Mouse (Mus musculus) intestine, postnatal 0 days (tissue): Measurements from ENCODE around the gene Spesp1. TPM values are rescaled to one million over a fixed set of nuclear protein-coding genes. Genes with fewer than 3 reads are reported as not detected.

Experiments used
- ATAC-seq: fragments of 200-750 bp; cut with Nextera tagmentation; 2 replicates; pipeline ENCODE4 v1.8.0; 2017; ENCODE audit warnings: mild to moderate bottlenecking, moderate TSS enrichment, moderate library complexity
- H3K27ac ChIP-seq: fragments of 300-500 bp; sonication (generic); 2 replicates; pipeline ENCODE4 v1.5.1; 2014; ENCODE audit warnings: mild to moderate bottlenecking, low read depth, low read length, moderate library complexity
- H3K27me3 ChIP-seq: fragments of 300-500 bp; sonication (generic); replicated peaks from 2 replicates; pipeline ENCODE4 v1.6.1; 2014; ENCODE audit warnings: low read length, mixed read lengths; ENCODE audit not compliant: control insufficient read depth, insufficient read depth
- H3K36me3 ChIP-seq: fragments of 300-500 bp; sonication (generic); 2 replicates; pipeline ENCODE4 v1.6.1; 2014; ENCODE audit warnings: mild to moderate bottlenecking, moderate library complexity; ENCODE audit not compliant: control insufficient read depth, insufficient read depth
- H3K4me1 ChIP-seq: fragments of 300-500 bp; sonication (generic); replicated peaks from 2 replicates; pipeline ENCODE4 v1.6.1; 2014; ENCODE audit warnings: antibody characterized with exemption, low read length, mixed read lengths; ENCODE audit not compliant: control insufficient read depth, insufficient read depth
- H3K4me2 ChIP-seq: fragments of 300-500 bp; sonication (generic); replicated peaks from 2 replicates; pipeline ENCODE4 v1.6.1; 2014; ENCODE audit warnings: low read depth, mild to moderate bottlenecking, moderate library complexity
- H3K4me3 ChIP-seq: fragments of 300-500 bp; sonication (generic); 2 replicates; pipeline ENCODE4 v1.5.1; 2014; ENCODE audit warnings: low read depth, low read length
- H3K9ac ChIP-seq: fragments of 300-500 bp; sonication (generic); 2 replicates; pipeline ENCODE4 v1.6.1; 2014; ENCODE audit warnings: mild to moderate bottlenecking, low read depth, low read length
- H3K9me3 ChIP-seq: fragments of 300-500 bp; sonication (generic); 2 replicates; pipeline ENCODE4 v1.6.1; 2016; ENCODE audit warnings: mixed run types; ENCODE audit not compliant: control insufficient read depth
- CTCF ChIP-seq: sonication (generic); IDR thresholded peaks from 2 replicates; pipeline ENCODE4 v1.5.1; 2016; ENCODE audit warnings: low read depth, mild to moderate bottlenecking, control low read depth, antibody characterized with exemption, moderate library complexity
- WGBS: fragments of 180-500 bp; shearing (Covaris S2); extraction: QIAGEN DNeasy Blood & Tissue Kit; methylation state at CpG from one replicate; pipeline ENCODE4 v1.1.7; 2014; 5-methylcytosine and 5-hydroxymethylcytosine counted together
- polyA plus RNA-seq: library from polyadenylated mRNA; unstranded; fragments of >200 nt; fragmentation: Nextera tagmentation; extraction: Ambion mirVana; gene quantifications from 2 replicates; pipeline ENCODE4 v1.2.1, GENCODE M21; 2015

Gene Spesp1
- polyA plus RNA-seq, 1 experiment from 2014 or later = not detected

GRCm38 (mm10) chr9:62269161-62269560 is 12.8 kb downstream of the Spesp1 start:
- Histone ChIP-seq H3K9me3 (no peaks in the 10 kb centered on the region), H3K9ac (no peak overlapping the region), H3K27ac (no peak overlapping the region), H3K27me3 (no peaks in the 10 kb centered on the region), H3K36me3 (no peaks in the 10 kb centered on the region), H3K4me3 (no peak overlapping the region), H3K4me1 (no peaks in the 10 kb centered on the region), H3K4me2 (no peak overlapping the region)
- no peak for ATAC-seq
- no peak for TF ChIP-seq CTCF
- 87% methylated on average over 1 of the region's 1 CpGs for WGBS

GRCm38 (mm10) chr9:62265278-62265677 is 16.7 kb downstream of the Spesp1 start:
- TF ChIP-seq CTCF = no peak
- WGBS = 69% methylated on average over 10 of the region's 10 CpGs

GRCm38 (mm10) chr9:62263652-62264051 is 18.4 kb downstream of the Spesp1 start:
- 60% methylated on average over 5 of the region's 5 CpGs for WGBS
- no peak for TF ChIP-seq CTCF
- no peak for ATAC-seq
- Histone ChIP-seq H3K27ac (no peak overlapping the region), H3K4me2 (no peak overlapping the region), H3K9ac (no peak overlapping the region), H3K27me3 (no peaks in the 10 kb centered on the region), H3K9me3 (no peaks in the 10 kb centered on the region), H3K4me1 (no peaks in the 10 kb centered on the region), H3K36me3 (no peaks in the 10 kb centered on the region), H3K4me3 (no peak overlapping the region)

More at GRCm38 (mm10) chr9:62265278-62265677, 16.7 kb downstream of the Spesp1 start:
- H3K4me3 ChIP-seq = no peak overlapping the region
- H3K9me3 ChIP-seq = no peaks in the 10 kb centered on the region
- H3K9ac ChIP-seq = no peak overlapping the region
- no peaks in the 10 kb centered on the region for H3K36me3 ChIP-seq
- no peaks in the 10 kb centered on the region for H3K27me3 ChIP-seq
- H3K4me2 ChIP-seq = no peak overlapping the region
- no peak for ATAC-seq
- H3K4me1 ChIP-seq = no peaks in the 10 kb centered on the region
- no peak overlapping the region for H3K27ac ChIP-seq

- WGBS = 83% methylated on average over 3 of the region's 3 CpGs
- no peak overlapping the region for H3K9ac ChIP-seq
- TF ChIP-seq CTCF = no peak
- H3K4me1 ChIP-seq = no peaks in the 10 kb centered on the region
- ATAC-seq = no peak
- H3K27ac ChIP-seq = no peak overlapping the region
- no peaks in the 10 kb centered on the region for H3K9me3 ChIP-seq
- no peaks in the 10 kb centered on the region for H3K27me3 ChIP-seq
- no peak overlapping the region for H3K4me2 ChIP-seq
- H3K4me3 ChIP-seq = no peak overlapping the region
- H3K36me3 ChIP-seq = no peaks in the 10 kb centered on the region
Measured at GRCm38 (mm10) chr9:62261406-62261805, 20.6 kb downstream of the Spesp1 start.

- WGBS = 85% methylated on average over 5 of the region's 5 CpGs
- no peak for ATAC-seq
- no peak overlapping the region for H3K27ac ChIP-seq
- H3K36me3 ChIP-seq = no peaks in the 10 kb centered on the region
- no peak overlapping the region for H3K9ac ChIP-seq
- no peaks in the 10 kb centered on the region for H3K4me1 ChIP-seq
- no peaks in the 10 kb centered on the region for H3K9me3 ChIP-seq
- no peak overlapping the region for H3K4me3 ChIP-seq
- TF ChIP-seq CTCF = no peak
- no peak overlapping the region for H3K4me2 ChIP-seq
- no peaks in the 10 kb centered on the region for H3K27me3 ChIP-seq
Measured at GRCm38 (mm10) chr9:62261006-62261405, 21.0 kb downstream of the Spesp1 start.

GRCm38 (mm10) chr9:62258005-62258404 is 24.0 kb downstream of the Spesp1 start:
- no peak for ATAC-seq
- H3K4me1 ChIP-seq = no peaks in the 10 kb centered on the region
- H3K9ac ChIP-seq = no peak overlapping the region
- no peaks in the 10 kb centered on the region for H3K36me3 ChIP-seq
- no peak overlapping the region for H3K27ac ChIP-seq
- 89% methylated on average over 11 of the region's 11 CpGs for WGBS
- H3K4me2 ChIP-seq = no peak overlapping the region
- no peak for TF ChIP-seq CTCF
- no peaks in the 10 kb centered on the region for H3K27me3 ChIP-seq
- H3K4me3 ChIP-seq = no peak overlapping the region
- H3K9me3 ChIP-seq = no peaks in the 10 kb centered on the region
